Mouse (Mus musculus): ENCODE measurements at regions not wholly inside any gene's neighbourhood (a gene's known extent, or its start where the extent isn't known, plus 50 kb on each side); places are given as distances from the start of the nearest gene placed in this dataset.
"Not testable (repeated sequence)": the region's sequence is repeated elsewhere in the genome, so short reads cannot be mapped to it uniquely, and the experiment has no call there.

DNA sequence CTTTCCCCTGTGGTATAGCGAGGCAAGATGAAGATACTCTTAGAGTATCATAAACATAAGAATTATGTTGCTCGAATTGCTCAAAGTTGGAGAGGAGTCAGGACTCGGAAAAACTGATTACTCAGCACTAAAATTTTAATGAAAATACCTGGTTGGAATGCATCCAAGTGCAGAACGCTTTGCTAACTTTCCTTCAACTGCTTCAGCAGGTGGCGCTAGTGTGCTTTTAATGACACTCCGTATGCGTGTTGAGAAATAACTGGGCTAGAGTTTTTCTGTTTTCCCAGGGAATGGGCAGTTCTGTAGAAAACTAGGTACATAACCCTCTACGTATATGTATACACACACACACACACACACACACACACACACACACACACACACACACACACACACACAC is 221.0 kb downstream of the Grxcr1 start:
- peak; percentile 4 to 52 for DNase-seq (ENCODE audit: low spot score in 2 of 2)

- no peak for DNase-seq (ENCODE audit: low spot score in 2 of 2)
Measured at GRCm38 (mm10) chr5:68253476-68253875, 221.8 kb downstream of the Grxcr1 start.

GRCm38 (mm10) chr5:68254111-68254510 is 222.5 kb downstream of the Grxcr1 start:
- no peak for DNase-seq (ENCODE audit: low spot score in 2 of 2)

DNA sequence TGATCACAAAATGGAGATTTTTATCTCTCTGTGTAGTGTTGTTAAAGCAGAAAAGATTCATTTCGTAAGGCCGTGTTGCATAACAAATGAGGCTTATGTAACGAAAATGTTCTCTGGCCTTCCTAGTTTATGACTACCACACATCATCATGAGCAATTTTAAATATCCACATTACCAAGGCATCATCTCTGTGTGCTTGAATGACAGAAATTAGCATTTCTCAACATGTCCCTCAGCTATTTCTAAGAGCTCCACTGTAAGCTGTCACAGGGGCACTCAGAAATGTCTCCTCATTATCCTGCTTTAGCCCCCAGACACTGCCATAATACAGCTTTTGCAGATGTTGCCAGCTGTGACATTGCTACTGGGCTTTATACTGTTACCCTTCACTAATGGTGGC is 232.6 kb downstream of the Grxcr1 start:
- no peak for DNase-seq (ENCODE audit: low spot score in 2 of 2)

DNA sequence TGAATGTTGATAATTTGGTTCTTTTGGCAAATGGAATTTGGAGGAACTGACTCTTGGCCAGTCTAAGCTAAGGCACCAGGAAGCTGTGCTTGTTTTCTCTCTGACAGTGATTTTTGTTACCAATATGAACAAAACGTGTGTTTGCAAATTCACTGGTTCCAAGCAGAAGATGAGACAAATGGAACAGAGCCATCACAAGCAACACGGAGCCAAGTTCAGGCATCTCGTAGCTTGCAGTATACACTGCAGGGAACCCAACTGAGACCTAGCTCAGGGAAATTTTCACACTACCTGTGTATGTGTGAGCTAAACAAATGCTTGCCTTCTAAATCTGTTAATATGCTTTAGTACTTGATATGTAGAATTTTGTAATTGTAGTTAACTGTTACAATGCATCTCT is 242.6 kb downstream of the Grxcr1 start:
- DNase-seq (ENCODE audit: low spot score in 2 of 2), result no peak

GRCm38 (mm10) chr5:68275558-68276263 is 244.1 kb downstream of the Grxcr1 start:
- DNase-seq (ENCODE audit: low spot score in 2 of 2), result no peak

DNA sequence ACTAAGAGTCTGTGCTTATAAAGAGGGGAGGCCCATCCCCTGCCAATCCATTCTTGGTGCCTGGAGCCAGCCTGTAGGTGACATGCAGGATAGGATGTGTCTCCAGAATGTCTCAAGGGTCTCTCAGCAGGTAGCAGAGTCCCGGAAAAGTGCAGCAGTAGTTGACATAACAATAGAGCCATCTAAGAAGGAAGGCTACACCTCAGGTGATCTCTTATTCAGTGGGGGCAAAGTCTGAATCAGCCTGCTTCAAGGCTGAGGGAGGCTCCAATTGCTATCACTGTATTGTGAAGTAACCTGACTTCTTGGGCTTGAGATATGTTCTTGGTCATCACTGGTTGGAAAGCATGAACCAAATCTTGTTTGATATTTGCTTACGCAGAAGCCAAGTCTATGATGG is 264.1 kb downstream of the Grxcr1 start:
- not testable (repeated sequence) for DNase-seq (ENCODE audit: low spot score in 2 of 2)

DNA sequence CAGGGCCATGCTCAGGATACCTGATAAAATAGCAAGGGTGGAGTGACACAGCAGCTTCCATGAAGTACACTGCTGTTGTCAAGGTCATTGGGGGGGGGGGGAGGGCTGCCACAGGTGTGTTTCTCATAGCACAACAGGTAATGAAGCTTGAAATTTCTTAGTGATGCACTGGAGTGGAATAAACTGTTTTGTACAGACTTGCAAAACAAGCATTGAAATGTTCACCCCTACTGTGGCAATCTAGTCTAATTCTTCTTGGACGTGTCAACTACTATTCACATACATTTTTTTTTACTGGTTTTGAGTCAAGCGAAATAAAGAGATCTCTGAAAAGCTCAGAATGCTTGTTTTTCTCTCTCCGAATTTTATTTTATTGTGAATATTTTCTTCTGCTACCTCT is 281.6 kb downstream of the Grxcr1 start:
- DNase-seq (ENCODE audit: low spot score in 2 of 2), result no peak

GRCm38 (mm10) chr5:68318979-68319378 is 287.3 kb downstream of the Grxcr1 start:
- no peak for DNase-seq (ENCODE audit: low spot score in 2 of 2)

DNA sequence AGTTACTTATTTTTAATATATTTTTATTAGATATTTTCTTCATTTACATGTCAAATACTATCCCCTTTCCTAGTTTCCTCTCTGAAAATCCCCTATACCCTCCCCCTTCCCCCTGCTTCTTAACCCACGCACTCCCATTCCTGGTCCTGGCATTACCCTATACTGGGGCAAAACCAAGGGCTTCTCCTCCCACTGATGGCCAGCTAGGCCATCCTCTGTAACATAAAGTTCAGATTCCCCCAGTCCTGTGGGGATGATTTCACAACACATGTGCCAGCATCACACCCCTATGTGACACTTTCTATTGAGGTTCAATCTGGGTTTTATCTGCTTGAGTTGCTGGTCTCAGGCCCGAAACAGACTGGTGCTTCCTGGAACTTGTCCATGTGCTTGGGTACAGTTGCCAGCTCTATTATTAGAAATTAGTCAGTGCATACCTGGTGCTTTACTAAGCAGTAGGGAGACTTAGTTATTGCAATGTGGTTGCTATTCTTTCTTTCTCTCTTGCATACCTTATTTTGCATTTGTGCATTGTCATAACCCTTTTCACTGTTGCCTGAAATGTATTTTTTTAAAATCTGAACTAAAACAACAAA is 295.5 kb downstream of the Grxcr1 start:
- no peak for DNase-seq (ENCODE audit: low spot score in 2 of 2)

DNA sequence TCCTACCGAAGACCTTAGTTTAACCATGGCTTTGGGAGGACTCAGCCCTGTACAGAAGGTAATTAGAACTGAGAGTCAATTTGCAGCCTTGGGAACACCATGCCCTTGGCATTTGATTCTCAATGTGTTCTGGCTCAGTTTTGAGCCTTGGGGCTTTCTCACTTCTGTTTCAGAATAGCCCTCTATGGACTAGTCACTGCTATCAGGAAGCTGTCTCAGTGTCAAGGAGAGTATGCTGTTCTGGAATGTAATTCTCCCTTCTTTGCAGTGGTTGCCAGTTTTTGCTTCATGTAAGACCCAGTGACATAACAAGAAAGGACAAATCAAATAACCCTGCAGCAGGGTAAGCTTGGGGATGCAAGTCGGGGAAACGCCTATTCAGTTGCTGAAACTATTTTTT is 297.7 kb downstream of the Grxcr1 start:
- DNase-seq (ENCODE audit: low spot score in 2 of 2), result no peak

DNA sequence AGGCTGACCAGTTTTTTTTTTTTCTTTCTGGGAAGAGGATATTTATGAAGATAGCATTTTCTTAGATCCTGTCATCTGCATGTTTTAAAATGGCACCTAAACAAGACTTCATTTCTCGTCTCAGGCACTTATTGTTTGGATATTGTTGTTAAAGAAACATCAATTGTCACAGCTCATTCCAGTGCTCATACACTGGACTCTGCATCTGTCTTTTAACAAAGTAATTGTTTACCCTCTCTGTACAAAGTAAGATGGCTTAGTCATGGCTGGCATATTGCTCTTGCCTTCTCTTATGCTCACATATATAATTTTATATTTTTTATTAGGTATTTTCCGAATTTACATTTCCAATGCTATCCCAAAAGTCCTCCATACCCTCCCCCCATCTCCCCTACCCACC is 298.2 kb downstream of the Grxcr1 start:
- DNase-seq (ENCODE audit: low spot score in 2 of 2), result no peak

DNA sequence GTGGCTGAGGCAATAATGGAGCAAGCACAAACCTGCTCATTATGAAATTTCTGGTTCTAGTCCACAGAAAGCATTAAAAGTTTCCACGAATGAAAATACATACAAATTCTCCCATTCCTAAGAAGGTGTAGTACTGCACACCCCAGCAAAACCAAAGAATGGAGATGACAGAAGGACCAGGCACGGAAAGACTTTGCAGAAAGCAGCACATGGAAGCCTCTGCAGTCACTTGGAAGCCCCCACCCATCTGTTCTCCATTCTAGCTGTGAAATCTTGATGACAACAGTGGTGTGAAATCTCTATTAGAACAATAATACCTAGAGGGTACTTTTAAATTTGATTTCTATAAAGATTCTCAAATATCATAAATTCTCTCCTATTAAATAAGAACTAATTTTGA is 319.3 kb downstream of the Grxcr1 start:
- DNase-seq (ENCODE audit: low spot score in 2 of 2), result peak in 1 of 2 experiments; percentile 5

DNA sequence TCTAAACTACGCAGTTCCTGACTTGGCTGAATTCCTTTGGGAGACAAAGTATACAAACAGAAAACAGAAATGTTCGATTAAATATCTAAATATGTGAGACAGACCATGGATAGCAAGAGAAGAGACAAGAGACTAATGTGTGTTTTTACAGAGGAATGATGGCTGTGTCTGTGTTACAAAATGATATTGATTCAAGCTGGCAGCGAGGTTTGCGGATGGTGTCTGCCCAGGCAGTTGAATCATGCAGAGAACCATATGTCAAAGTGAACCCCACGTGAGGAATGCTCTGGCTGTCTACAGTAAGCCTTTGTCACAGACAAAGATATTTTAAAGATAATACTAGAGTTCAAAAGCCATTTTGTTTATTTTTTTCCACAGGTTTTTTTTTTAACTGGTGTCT is 320.2 kb downstream of the Grxcr1 start:
- peak; percentile 29 to 32 for DNase-seq (ENCODE audit: low spot score in 2 of 2)

GRCm38 (mm10) chr5:68353211-68353610 is 321.6 kb downstream of the Grxcr1 start:
- no peak for DNase-seq (ENCODE audit: low spot score in 2 of 2)

DNA sequence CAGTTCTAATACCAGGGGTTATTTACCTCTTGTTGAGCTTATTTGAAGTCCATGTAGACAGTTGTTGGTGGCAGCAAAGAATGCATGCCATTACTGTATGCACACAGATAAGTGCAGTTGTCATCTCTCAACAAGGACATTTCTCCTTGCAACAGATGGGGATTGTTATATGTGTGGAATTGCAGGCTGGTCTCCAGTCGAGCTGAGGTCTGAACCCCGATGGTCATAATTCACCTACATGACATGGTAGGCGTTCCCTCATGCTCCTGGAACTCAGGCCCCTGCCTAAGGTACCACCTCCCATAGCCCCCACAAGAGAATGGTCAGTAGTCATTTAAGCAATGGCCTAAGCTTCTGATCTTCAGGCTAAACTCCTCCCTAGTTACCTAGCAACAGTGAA is 322.2 kb downstream of the Grxcr1 start:
- DNase-seq (ENCODE audit: low spot score in 2 of 2), result not testable (repeated sequence)

DNA sequence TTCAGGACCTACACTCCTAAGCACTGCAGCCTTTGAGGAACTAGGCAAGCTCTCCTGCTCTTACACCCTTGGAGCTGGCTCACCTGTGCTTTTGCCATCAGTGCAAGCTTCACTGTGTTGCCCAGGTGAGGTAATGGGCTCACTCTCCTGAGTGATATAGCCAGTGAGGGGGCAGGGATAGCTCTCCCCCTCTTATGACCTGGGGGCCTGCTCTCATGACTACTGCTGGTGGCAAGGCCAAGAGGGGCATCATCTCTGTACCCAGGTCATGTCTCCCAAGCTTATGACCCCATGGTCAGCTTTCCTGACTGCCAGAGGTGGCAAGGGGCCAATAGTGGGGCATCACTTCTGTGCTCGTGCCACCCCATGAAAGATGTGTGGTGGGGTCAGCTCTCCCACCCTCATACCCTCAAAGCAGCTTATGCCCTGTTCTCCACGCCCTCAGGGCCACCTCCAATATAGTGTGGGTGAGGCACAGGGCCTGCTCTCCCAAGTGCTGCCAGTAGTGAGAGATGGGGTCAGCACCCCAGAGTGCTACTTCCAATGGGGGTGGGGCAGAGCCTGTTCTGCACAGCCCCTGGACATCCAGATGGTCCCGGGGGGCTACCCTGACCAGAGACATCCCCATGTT is 330.1 kb downstream of the Grxcr1 start:
- no peak for DNase-seq (ENCODE audit: low spot score in 2 of 2)

DNA sequence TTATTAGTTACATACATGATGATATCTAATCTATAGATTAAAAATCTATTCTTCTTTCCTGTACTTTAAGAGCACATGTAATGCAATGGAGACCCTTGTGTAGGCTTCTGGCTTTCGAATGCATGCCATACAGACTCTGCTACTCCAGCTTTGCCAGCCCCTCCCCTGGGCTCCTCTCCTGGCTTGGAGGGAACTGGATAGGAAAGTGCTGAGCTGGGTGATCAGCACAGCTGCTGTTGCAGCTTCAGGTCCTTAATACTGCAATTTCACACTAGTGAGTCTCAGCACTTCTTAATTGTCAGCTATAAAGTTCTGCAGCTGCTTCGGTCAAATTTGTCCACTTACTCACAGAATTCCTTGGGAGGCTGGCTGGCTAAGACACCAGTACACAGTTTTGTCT is 341.4 kb downstream of the Grxcr1 start:
- DNase-seq (ENCODE audit: low spot score in 2 of 2), result no peak
